Mouse (Mus musculus): ENCODE data around the gene Mfrp.

Mfrp gene

GRCm38 (mm10) chr9:44078136-44078797, 23.3 kb upstream of the Mfrp start:
- in situ Hi-C loops (cut with MboI, MseI): loop anchor here (25.0 kb wide), 1 partner anchor 341 kb away; the partner anchor contains the start of gene Nectin1

GRCm38 (mm10) chr9:44078955-44079756, 22.4 kb upstream of the Mfrp start:
- in situ Hi-C loops (cut with MboI, MseI): loop anchor here (25.0 kb wide), 1 partner anchor 342 kb away; the partner anchor contains the start of gene Nectin1

GRCm38 (mm10) chr9:44079997-44080780, 21.3 kb upstream of the Mfrp start:
- in situ Hi-C loops (cut with MboI, MseI): loop anchor here (10.0 to 25.0 kb wide), 2 partner anchors 343 to 525 kb away; partner anchors contain the start of gene Nectin1

- in situ Hi-C loops (cut with MboI, MseI): loop anchor here (10.0 to 25.0 kb wide), 2 partner anchors 344 to 526 kb away; partner anchors contain the start of gene Nectin1
These were observed 20.6 kb upstream of the Mfrp start for GRCm38 (mm10) chr9:44080953-44081352.

DNA sequence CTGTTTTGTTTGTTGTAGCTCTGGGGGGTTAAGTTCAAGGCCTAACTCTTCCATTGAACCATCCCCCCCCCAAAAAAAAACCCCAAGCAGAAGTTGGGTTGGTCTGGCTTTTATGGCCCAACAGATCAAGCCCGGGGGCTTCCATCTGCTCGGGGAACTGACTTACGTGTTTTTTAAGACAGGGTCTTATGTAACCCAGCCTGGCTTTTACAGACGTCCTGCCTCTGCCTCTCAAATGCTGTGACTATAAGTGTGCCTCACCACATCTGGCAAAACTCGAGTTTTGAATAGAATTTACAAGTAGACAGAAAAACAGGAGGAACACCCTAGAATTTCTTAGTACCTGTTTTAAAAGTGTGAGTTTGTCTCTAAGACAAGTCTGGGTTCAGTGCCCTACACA, 19.9 kb upstream of the Mfrp start:
- in situ Hi-C loops (cut with MboI, MseI): loop anchor here (10.0 to 25.0 kb wide), 2 partner anchors 344 to 527 kb away; partner anchors contain the start of gene Nectin1

DNA sequence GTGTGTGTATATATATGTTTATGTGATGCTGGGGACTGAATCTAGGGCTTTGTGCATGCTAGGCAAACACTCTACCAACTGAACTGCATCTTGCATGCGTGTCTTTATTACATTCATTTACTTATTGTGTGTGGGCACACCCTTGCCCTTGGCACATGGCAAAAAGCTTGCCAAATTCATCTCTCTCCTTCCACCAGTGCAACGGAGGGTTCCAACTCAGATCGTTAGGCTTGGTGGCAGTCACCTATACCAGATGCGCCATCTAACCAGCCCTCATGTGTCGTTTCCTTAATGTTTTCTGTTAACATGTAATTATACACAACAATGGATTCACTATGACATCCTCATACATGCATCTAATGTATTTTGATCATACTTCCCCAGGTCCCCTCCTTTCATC, 19.3 kb upstream of the Mfrp start:
- in situ Hi-C loops (cut with MboI, MseI): loop anchor here (10.0 to 25.0 kb wide), 2 partner anchors 345 to 527 kb away; partner anchors contain the start of gene Nectin1

GRCm38 (mm10) chr9:44083392-44084121, 18.0 kb upstream of the Mfrp start:
- in situ Hi-C loops (cut with MboI, MseI): loop anchor here (10.0 to 25.0 kb wide), 2 partner anchors 346 to 529 kb away; partner anchors contain the start of gene Nectin1

DNA sequence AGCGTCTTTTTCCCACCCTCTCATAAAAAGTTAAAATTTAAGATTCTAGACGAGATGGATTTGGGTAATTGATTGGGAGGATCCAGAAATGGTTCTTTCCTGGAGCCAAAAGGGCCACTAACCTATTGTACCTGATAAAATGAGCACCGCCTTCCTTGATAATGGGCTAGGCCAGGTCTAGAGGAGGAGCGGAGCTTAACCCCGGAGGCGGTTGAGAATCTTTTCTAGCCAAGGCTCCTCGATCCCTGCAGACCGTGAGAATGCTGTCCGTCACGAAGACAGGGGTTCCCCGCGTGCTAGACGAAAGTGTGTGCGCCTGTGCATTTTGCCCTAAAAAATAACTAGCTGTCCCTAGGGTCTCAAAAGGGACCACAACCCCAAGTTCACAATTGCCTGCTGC, 17.3 kb upstream of the Mfrp start:
- in situ Hi-C loops (cut with MboI, MseI): loop anchor here (10.0 to 25.0 kb wide), 2 partner anchors 347 to 529 kb away; partner anchors contain the start of gene Nectin1

DNA sequence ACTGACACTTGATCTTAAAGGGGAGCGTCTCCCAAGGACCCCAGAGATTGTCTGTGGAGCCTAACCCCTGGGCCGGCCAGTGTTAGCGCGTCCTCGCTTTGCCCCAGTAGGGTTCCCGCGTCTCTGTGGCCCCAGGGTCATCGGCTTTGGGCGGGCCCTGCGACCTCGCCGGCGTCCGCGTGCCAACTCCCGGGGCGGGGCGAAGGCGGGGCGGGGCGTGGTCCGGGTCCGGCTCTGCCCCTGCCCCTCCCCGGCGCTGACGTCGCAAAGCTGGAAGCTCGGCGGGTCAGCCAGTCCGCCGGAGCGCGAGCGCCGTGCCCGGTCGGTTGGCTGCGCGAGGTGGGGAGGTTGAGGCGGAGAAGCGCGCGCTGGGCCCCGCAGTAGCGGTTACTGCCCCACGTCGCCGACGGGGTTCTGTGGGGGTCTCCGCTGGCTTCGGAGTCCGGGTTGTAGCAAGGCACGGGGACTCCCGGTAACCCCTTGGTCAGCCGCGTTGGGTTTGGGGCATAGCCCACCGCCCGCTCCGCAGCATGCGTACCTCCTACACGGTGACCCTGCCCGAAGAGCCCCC, 16.8 kb upstream of the Mfrp start:
- in situ Hi-C loops (cut with MboI, MseI): loop anchor here (10.0 to 25.0 kb wide), 2 partner anchors 347 to 530 kb away; partner anchors contain the start of gene Nectin1

DNA sequence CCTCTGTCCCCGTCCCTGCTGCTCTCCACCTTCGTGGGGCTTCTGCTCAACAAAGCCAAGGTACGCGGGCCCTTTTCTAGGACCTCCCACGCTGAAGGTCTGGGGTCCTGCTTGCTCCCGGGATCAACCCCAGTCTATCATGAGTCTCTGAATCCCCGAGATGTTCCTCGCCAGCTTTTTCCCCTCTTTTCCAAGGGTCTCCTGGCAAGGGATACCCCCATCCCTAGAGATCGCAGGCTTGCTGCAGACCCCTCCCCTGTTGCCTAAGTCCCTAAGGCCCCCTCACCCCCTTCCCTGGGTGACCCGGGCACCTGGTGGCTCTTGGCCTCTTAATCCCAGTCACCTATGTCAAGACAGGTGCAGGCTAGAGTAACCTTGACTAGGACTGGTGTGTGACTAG, 16.3 kb upstream of the Mfrp start:
- in situ Hi-C loops (cut with MboI, MseI): loop anchor here (10.0 to 25.0 kb wide), 2 partner anchors 348 to 530 kb away; partner anchors contain the start of gene Nectin1

GRCm38 (mm10) chr9:44085741-44086665, 15.5 kb upstream of the Mfrp start:
- in situ Hi-C loops (cut with MboI, MseI): loop anchor here (10.0 to 25.0 kb wide), 2 partner anchors 349 to 531 kb away; partner anchors contain the start of gene Nectin1

- in situ Hi-C loops (cut with MboI, MseI): loop anchor here (10.0 to 25.0 kb wide), 2 partner anchors 350 to 532 kb away; partner anchors contain the start of gene Nectin1
These were observed 14.6 kb upstream of the Mfrp start for GRCm38 (mm10) chr9:44086960-44087359.

GRCm38 (mm10) chr9:44087761-44088455, 13.6 kb upstream of the Mfrp start:
- in situ Hi-C loops (cut with MboI, MseI): loop anchor here (10.0 to 25.0 kb wide), 2 partner anchors 351 to 533 kb away; partner anchors contain the start of gene Nectin1

GRCm38 (mm10) chr9:44088877-44089608, 12.5 kb upstream of the Mfrp start:
- in situ Hi-C loops (cut with MboI, MseI): loop anchor here (10.0 to 25.0 kb wide), 2 partner anchors 352 to 534 kb away; partner anchors contain the start of gene Nectin1

- in situ Hi-C loops (cut with MboI, MseI): loop anchor here (25.0 kb wide), 1 partner anchor 357 kb away; the partner anchor contains the start of gene Nectin1
These were observed 7.7 kb upstream of the Mfrp start for GRCm38 (mm10) chr9:44093612-44094503.

DNA sequence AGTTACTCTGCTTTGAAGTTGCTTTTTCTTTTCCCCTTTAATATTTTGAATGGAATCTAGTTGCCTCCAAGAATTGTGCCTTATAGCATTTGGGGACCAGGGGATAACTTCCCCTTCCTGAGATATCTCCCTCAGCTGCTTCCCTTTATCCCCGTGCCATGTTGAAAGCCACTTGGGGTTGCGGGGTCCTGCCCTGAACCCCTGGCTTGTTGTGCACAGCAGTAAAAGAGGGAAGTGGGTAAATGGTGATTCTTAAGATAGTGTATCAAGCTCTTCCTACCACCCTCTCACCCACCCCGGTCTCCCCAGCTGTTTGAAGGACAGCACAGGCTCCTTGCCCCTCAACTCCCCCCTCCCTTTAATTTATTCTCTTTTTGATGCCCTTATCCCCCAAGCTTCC, 6.8 kb upstream of the Mfrp start:
- in situ Hi-C loops (cut with MboI, MseI): loop anchor here (25.0 kb wide), 1 partner anchor 357 kb away; the partner anchor contains the start of gene Nectin1

All from T-helper 2 cell (primary cell).